Mouse (Mus musculus): ENCODE data around the gene Osgin1.

GRCm38 (mm10) chr8:119487093-119487492 is 53.2 kb downstream of the Osgin1 start:
- TF ChIP-seq EP300 (IDR thresholded peaks at IDR 0.05; ENCODE audit: insufficient read depth, low read depth, low read length), result no peak
- TF ChIP-seq CTCF (IDR thresholded peaks at IDR 0.05; ENCODE audit: low read depth, low read length), result no peak
